Mouse (Mus musculus): Measurements from ENCODE around the gene Slc6a13.
A peak's percentile ranks its signal among the peaks of the same experiment; 100 is the strongest.

Gene Slc6a13

DNA sequence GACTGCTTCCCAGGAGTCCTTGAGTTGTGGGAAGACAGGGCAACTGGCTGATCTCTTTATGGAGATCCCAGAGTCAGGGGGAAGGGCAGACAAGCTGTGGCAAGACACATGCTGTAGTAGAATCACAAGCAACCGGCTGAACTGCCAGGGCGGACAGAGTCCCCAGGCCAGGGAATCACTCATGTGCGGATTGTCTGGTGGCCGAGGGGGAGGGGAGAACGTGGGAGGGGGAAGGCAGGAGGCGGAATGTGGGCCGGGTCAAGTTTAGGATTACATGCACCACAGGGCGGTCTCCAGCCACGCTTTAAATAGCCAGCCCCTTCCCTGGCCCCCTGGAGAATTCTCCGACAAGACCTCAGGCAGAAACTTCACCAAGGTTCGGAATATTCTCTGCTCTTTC lies at the start of gene Slc6a13:
Gene Slc6a13, plus strand, starts transcription at position 274 of the 400 bp plus-strand sequence.
- DNase-seq (ENCODE audit: low read depth, low spot score) = no peak

DNA sequence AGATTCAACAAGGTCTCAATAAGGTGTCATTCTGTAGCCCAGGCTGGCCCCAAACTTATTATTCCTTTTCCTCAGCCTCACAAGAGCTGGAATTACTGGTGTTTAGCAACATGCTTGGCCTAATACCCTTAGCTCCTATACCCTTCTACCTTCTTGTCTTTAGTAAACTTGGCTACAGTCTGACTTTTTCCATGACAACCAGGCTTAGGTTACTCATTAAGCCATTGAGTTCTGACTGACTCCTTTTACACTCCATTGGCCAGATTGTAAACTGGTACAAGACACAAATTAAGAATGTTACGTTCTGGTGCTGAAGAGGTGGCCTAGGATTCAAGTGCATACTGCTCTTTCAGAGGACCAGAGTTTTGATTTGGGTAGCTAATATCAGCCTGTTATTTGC lies 49.6 kb upstream of the Slc6a13 start:
- no peak for DNase-seq (ENCODE audit: low read depth, low spot score)

DNA sequence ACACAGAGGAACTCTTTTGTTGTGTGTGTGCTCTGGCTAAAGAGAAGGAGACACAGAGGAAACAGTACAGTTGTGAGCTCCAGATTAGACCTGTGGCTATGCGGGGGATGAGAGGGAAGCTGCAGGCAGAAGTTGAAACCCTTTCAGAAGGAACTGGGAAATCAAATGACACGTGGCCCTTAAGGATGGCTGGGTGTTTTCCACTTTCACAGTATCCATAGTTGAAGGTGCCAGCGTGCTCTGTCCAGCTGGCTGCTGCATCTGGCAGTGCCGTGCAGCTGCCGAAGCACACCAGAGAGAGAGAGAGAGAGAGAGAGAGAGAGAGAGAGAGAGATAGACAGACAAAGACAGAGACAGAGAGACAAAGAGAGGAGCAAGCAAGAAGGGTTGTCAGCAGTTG lies 48.8 kb upstream of the Slc6a13 start:
- DNase-seq (ENCODE audit: low read depth, low spot score) = no peak

DNA sequence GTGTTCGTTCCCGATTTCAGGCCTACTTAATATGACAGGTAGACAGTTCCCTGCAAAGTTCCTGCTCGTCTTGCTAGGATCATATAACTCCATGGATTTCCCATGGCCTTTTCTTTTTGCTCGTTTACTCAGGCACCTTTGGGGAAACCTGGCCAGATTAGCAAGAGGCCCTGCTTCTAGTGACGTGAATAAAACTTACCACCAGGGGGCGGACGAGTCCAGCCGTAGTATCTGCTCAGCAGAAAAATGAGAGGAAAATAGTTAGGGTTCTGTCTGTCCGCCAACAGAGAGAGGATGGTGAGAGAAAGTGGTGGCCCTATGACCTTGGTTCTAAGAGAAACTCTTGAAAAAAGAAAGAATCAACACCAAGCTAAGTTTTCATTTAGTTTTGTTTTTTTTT lies 39.5 kb upstream of the Slc6a13 start:
- DNase-seq (ENCODE audit: low read depth, low spot score) = no peak

DNA sequence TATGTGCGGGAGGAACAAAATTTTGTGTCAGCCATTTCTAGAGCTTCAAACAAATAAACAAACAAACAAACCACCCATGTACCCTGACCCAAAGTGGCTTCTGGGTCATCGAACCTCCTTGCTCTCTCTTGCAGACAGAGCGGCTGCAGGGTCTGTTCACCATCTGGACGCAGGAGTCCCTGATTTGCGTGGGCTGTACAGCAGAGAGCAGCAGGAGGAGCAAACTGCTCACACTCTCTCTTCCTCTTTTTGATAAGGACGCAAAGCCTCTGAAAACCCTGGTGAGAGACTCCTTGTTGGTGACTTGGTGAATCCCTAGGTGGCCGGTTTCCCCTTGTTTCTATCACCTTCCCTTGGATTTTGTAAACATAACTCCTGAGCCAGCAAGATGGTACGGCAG lies 38.8 kb upstream of the Slc6a13 start:
- DNase-seq (ENCODE audit: low read depth, low spot score) = no peak

DNA sequence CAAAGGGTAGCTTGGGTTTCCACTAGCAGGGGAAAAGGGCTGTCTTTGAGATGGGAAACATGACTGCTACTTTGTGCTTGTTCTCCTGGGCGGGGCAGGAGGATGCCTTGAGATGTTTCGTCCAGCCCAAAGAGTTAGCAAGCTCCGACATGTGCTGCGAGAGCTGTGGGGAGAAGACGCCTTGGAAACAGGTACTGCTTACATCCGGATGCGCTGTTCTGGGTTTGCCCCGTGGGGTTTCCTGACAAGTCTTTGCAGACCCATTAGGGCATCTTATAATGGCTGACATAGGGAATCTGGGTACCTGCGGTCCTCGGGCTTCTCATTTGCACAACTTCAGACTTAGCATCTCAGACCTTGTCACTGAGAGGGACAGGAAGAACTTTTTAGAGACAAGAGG lies 38.0 kb upstream of the Slc6a13 start:
- no peak for DNase-seq (ENCODE audit: low read depth, low spot score)

DNA sequence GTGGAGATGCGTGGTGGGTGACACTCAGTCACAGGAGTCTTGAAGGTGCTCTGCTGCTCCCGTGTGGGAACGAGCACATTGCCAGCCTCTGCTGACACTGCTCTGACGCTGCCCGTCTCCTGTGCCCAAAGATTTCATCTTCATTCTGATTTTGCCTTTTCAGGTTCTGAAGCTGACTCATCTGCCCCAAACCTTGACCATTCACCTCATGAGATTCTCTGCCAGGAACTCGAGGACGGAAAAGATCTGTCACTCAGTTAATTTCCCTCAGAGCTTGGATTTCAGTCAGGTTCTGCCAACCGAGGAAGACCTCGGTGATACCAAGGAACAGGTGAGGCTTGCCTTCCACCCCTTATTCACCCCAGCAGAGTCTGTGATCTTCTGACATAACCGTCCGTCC lies 37.5 kb upstream of the Slc6a13 start:
- no peak for DNase-seq (ENCODE audit: low read depth, low spot score)

DNA sequence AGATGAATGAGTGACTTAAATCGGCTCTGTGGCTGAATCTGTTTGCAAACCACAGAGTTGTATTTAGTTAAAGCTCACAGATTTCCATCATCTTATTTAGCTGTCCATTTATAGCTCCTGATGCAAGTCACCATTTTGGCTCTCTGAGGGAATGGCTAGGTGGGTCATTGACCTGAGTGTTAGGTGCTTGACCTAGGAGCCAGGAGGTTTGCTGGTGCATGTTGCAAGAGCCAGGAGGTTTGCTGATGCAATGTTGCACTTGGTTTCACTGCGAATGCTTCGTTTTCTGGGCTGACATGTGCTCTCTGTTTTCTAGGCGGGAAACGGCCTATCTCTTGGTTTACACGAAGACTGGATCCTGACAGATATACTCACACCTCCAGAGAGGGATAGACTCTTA lies 29.9 kb upstream of the Slc6a13 start:
- DNase-seq (ENCODE audit: low read depth, low spot score) = no peak

DNA sequence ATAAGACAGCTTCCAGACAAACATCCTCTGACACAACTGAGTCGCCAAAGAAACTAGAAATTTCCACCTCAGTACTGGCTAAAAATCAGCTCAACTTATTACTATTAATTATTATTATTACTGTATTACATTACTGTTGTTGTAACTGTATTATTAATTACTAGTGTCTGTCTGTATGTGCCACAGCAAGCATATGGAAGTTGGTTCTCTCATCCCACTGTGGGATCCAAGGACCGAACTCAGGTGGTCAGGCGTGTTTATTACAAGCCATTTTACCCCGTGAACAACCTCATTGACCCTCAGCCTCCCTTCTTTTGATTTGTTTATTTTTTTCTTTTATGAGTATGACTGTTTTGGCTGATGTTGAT lies 28.3 kb upstream of the Slc6a13 start:
- no peak for DNase-seq (ENCODE audit: low read depth, low spot score)

DNA sequence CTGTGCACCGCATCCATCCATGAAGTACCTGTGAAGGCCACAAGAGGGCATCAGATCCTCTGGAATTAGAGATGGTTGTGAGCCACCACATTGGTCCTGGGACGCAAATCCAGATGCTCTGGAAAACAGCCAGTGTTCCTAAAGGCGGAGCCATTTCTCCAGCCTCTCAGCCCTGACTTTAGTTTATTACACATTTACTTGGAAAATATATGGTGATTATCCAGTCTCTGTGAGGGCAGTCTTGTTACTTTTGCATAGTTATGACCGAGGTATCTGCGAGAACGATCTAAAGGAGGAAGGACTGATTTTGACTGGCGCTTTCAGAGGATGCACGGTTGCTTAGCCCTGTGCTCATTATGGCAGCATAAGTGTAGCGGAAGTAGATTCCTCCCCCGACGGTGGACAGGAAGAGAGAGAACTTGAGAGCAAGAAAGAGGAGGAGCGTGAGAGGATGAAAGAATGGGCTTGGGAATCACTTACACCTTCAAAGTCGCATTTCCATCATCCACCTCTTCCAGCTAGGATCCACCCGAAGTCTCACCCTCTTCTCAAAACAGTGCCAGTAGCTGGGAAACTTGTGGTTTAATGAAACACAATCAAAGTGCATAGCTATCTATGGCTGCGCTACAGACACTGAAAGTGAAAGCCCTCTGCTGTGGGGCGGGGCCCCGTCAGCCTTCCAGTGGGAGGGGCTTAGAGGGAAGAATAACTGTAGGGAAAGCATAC lies 27.8 kb upstream of the Slc6a13 start:
- peak; percentile 66 for DNase-seq (ENCODE audit: low read depth, low spot score)

DNA sequence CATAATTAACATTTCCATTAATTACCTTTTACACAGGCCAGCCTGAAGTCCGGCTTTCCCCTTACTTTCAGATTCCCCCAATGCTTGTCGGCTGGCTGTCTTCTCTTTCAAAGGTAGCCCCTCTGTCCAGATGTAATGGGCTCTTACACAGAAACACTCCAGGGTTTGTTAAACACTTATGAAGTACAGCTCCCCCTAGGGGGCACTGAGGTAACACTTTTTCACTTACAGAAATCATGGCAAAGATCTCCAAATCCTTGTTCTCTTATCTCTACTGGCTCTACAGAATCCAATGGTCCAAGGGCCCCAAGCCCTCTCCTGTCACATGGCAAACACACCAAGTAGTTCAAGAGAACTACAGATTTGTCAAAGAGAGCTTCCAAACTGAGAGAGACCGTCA lies 25.7 kb upstream of the Slc6a13 start:
- no peak for DNase-seq (ENCODE audit: low read depth, low spot score)

DNA sequence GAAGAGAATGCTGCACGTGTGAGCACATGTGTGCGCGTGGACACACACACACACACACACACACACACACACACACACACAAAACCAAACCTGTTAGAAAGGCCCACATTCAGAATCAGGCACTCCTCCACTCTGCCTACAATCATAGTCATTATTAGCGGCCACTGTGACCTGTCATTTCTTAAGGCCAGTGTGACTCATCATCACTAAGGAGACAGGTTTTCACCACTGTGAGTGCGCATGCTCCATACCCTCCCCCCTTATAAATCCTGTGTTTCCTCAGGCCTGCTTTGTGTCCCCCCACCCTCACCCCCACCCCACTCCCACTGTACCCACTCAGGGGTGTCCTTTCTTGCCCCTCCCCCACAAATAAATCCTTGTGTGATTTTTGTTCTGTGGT lies 15.9 kb upstream of the Slc6a13 start:
- DNase-seq (ENCODE audit: low read depth, low spot score) = no peak

DNA sequence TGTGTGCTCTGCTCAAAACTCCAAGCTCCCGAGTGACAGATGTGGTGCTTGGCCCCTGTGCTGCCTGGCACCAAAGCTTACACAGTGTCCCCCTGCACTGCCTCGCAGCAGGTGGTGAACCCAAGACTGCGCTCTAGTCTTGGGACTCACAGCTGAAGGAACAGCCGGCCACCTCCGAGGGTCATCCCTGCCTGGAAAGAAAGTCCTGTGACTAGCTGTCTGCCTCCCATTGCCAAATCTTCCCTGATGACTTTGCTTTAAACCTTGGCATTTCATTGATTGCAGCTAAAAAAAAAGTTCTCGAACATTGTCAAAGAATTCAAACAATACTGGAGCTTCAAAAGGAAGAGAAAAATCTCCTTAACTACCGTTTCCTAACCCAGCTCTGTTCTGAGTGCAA lies 710 bp upstream of the Slc6a13 start:
- no peak for DNase-seq (ENCODE audit: low read depth, low spot score)

DNA sequence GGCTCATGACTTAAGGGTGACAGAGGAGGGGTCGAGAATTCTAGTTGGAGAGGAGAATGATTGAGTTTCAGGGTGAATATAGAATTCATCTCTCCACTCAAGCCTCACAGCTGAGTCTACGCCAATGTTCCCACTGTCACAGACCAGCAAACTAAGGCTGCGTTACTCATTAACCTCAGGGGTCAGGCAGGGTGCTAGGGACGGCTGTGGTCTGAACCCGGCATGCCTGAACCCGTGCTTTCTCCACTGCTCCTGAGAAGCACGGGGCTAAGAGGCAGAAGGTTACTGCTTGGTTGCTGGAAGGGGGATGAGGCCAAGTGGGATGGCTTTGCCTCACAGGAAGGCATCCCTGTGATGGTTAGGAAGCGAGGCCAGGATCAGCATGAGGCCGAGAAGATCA lies 477 bp downstream of the Slc6a13 start:
- no peak for DNase-seq (ENCODE audit: low read depth, low spot score)

DNA sequence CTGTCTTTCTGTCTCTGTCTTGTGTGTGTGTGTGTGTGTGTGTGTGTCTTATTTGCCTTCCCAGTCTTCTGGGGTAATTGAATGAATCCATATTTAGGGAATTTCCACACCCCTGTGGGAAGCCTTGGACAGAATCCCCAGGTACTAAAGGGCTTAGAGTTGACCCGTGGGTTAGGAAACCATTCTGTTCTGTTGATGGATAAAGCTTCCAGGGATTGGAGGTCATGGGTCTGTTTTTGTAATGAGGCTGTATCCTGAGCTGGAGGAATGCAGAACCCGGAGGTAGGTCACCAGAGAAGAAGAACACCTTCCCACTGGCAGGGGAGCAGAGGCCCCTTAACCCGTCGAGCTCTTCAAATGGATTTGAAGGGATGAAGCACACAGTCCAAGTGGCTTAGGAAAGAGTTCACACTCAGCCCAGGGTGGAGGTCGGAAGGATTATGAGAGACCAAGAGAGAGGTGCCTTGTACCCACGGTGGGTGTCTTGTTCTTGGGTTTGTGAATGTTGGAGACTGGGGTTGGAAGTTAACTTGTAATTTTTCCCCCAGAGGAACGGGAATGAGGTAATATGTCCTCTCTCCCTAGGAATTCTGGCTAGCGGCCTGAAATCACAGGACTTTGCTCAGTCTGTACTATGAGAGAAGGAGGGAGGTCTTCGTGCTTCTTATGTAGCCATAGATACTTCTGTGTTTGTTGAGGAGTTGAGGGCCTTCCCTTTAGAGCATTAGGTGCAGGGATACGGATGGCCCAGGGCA lies 3.6 kb downstream of the Slc6a13 start:
- no peak for DNase-seq (ENCODE audit: low read depth, low spot score)

DNA sequence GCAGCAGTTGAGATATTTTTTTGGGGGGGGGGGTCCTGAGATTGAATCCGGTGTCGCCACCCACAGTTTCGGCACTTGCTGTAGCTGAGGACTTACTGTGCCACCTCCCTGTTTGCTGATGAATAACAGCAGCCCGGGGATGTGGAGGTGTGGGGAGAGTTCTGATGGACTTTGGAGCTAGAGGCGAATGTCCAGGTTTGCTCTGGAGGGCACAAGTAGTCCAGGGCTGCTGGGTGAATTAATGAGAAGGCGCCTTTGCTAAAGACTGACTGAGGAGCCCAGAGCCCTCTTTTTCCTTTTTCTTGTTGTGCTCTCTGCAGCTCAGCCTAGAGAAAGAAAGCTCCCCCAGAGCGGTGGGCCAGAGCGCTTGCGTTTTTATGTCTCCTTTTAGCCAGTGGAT lies 4.6 kb downstream of the Slc6a13 start:
- no peak for DNase-seq (ENCODE audit: low read depth, low spot score)

DNA sequence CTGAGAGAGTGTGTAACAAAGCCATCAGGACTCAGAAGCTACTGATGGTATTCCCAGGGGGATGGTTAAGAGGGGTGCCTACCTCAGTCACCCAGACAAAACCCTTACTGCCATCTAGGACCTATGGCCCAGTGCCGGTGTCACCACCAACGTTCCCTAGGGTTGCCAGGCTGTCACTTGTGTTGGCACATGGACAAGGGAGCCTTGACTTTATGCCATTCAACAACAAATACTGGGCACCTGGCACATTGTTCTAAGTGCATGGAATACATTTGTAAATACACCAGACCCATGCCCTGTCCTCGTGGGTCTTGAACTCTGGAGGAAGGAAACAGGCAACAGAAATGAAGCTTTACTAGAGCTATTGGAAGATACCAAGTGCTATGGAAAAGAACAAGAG lies 5.5 kb downstream of the Slc6a13 start:
- no peak for DNase-seq (ENCODE audit: low read depth, low spot score)

DNA sequence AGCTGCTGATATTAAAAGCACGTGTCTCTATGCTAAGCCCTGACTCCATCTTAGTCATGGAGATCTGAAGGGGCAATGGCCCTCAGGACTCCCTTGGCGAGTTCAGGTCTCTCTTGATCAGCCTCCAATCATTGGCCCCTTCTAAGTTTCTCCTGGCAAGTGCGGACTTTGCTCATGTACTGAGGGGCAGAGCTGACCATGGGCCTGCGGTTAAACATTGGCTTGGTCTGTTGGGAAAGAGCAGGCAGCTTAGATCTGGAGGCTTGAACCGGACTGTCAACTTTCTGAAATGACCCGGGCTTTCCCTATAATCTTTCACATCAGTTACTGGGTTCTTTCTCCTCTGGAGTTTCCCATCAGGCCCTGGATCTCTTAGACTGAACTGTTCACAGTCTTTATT lies 11.0 kb downstream of the Slc6a13 start:
- DNase-seq (ENCODE audit: low read depth, low spot score) = no peak

DNA sequence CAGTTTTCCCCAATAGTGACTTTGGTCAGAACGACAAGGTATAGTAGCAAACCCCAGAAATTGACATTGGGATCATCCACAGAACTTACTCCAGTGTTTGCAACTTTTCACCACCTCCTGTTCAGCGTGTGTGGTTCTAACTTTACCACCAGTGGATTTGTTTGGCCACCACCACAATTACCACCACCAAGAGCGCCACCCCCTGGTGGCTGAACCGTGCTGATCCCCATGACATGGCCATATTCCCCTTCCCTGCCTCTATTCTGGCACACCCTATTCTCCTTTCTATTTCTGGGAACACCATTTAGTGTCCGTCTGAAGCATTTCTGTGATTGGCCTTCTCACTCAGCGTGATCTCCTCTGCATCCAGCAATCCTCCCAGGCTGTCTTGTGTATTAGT lies 19.1 kb downstream of the Slc6a13 start:
- no peak for DNase-seq (ENCODE audit: low read depth, low spot score)

DNA sequence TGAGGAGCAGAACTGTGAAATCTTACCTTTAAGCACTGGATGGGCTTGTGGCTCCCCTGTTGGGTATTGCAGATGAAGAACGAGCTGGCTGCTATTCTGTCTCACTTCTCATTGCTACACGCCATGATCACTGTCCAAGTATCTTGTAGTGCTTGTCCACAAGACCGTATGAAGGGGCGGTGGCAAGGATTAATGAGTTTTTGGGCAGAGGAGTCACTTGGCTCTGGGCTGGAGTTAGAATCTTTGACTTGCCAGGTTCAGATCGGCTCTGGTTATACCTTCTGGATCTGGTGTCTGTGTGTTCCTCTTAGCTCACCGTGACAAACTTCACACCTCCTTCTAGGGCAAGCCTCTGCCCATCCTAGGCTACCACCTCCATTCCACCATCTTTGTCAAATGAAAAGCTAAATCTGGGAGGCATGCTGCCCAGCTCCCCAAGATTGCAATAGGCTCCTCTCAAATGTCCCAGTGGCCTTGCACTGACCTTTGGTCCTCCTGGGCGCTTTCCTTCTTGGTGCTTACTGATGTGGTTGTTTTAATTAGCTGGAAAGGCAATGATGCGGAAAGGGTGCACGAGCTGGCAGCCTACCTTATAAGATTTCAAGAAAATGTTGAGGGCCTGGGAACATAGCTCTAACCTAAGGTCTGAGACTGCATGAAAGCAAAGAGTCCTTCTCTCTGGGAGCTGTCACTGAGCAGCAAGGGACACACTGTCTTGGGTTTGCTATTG lies 22.5 kb downstream of the Slc6a13 start:
- DNase-seq (ENCODE audit: low read depth, low spot score) = no peak

DNA sequence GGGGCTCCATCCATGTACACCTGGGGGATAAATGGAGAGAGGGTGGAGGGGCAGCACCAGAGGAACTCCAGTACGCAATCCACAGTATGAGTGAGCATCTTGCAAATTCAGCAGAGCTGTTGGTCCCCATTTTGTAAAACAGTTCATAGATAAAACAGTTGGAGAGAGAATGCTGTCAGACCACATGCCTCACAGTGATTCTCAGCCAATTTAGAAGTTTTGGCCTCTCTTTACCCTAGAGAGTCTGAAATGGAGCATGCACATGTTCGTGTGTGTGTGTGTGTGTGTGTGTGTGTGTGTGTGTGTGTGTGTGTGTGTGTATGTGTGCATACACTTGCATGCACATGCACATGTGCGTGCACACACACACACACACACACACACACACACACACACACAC lies 25.3 kb downstream of the Slc6a13 start:
- no peak for DNase-seq (ENCODE audit: low read depth, low spot score)

DNA sequence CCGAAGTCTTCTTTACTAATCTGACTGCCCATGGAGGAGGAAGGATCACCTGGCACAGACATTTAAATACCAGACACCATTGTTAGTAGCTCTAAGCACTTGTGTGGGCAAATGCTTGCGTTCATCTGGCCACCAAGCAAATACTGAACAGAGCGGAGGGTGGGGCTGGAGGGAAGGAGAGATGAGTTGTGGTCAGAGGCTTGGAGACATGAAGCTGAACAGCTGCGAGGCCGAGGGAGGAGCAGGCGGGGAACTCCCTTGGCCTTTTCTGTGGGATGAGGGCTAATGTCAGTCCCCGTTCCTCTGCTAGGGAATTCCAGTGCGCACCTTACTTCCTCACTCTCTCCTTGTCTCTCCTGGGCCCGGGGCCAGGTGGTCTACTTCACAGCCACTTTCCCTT lies 25.7 kb downstream of the Slc6a13 start:
- DNase-seq (ENCODE audit: low read depth, low spot score) = no peak
